Mouse (Mus musculus) kidney, adult 2 months (tissue): ENCODE results near the gene Acaa1a.

Experiments
- CTCF ChIP-seq: fragments of 200-500 bp; conservative IDR thresholded peaks from 2 replicates; pipeline ENCODE4 v1.5.1; 2011; ENCODE audit warnings: low read depth, mild to moderate bottlenecking, control low read depth, low read length, moderate library complexity, mixed read lengths; ENCODE audit not compliant: insufficient read depth, insufficient read length
- POLR2A ChIP-seq: fragments of 200-500 bp; IDR thresholded peaks from one replicate; pipeline ENCODE4 v1.6.1; 2011; ENCODE audit warnings: low read depth, low read length, control low read depth

- TF ChIP-seq CTCF (no peak), POLR2A (no peak)
Observed at GRCm38 (mm10) chr9:119375556-119375955, 36.1 kb downstream of the Acaa1a start.
